Mouse (Mus musculus): ENCODE data around the gene Unc5c.

The Unc5c gene

DNA sequence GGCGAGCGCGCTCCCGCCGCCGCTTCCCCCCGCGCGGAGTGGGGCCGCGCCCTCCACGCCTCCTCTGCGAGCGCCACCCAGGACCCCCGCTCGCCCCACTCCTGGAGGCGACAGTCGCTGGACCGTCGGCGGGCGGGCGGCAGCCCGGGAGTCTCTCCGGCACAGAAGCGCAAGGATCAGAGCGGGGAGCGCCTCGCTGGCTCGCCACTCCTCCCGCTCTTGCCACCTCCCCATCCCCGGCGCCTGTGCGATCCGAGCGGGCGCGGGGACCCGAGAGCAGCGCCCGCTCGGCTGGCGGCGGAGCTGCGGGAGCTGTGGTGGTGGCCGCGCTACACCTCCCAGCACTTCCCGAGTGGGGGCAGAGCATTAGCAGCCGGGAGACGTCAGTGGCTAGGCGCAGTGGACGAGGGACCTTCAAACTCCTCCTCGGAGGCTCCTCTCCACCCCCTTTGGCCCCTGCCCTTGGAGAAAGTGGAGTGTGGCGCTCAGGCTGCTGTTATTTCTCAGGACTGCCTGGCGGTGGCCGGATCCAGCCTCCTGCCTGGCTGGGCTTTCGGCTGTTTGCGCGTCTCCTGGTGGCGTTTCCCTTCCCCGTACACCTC is at the start of gene Unc5c:
Unc5c (plus strand) TSS at position 113 of the 602 bp plus-strand sequence.
- peak; percentile 87 for DNase-seq

DNA sequence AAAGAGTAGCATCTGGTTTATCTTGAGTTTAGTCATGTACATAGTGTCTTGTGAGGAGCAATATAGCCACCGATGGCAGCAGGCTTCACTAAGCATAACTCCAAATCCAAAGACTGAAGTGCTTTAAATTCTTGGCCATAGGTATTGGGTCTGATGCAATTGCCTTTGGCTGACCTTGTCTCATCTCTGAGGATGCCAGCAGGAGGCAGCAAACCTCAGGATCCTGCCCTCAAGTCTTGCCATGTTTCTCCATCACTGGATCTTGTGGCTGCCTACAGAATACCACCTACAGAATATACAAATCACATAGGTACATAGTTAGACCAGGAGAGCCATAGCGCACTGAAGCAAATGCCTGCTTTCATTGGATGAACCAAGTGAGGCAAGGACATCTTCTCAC is 7.5 kb upstream of the Unc5c start:
- DNase-seq, result peak; percentile 39

DNA sequence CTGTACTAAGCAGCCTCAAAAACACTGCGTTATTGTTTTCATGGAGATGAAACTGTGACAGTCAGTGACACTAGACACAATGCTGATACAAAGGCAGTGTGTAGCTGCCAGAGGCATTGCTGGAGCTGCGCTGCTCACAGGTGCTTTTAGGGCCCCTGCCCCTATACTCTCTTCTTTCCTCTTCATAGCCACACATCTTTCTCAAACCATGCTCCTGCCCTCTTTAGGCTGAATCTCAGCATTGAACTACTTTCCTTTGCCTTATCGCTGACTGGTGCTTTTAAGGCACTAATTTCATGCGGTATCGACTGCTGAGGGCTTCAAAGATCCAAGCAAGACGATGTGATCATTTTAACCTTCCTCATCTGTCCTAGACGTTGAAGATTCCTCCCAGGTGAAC is 2.5 kb upstream of the Unc5c start:
- DNase-seq, result no peak

DNA sequence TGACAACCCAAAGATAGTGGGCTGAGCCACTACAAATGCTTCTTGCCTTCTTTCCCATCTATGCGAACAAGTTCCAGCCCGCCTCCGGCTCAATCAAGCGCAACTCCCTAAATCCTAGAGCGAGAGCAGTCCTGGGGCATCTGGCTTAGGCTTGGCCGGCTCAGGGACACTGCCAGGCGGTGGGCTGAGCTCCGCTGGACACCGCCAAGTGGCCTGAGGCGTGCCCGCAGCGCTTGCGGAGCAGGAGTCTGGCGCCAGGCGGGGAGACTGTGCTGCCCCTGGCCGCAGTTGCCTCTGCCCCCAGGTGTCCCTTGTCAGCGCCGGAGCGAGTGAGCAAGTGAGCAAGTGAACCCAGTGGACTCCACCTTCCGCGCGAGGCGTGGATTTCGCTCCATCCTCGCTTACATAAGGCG is 319 bp upstream of the Unc5c start:
- peak; percentile 72 for DNase-seq

DNA sequence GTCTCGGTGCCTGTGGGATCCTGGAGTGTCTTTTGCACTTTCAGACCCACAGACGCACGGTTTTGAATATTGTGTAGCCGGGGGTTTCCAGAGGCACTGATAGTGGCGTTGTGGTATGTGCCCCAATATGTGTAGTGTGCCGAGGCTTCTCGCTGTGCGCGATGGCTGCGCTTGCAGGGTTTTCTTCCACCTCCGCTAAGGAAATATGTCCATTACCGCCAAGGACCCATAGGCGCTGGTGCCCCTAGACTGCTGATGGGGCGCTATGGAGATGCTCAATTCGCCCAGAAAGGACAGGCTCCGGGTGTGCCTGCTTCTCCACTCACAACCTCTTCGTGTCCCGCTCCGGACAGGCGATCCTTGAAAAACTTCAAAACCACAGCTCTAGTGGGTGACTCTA is 1.0 kb downstream of the Unc5c start:
- peak; percentile 42 for DNase-seq

DNA sequence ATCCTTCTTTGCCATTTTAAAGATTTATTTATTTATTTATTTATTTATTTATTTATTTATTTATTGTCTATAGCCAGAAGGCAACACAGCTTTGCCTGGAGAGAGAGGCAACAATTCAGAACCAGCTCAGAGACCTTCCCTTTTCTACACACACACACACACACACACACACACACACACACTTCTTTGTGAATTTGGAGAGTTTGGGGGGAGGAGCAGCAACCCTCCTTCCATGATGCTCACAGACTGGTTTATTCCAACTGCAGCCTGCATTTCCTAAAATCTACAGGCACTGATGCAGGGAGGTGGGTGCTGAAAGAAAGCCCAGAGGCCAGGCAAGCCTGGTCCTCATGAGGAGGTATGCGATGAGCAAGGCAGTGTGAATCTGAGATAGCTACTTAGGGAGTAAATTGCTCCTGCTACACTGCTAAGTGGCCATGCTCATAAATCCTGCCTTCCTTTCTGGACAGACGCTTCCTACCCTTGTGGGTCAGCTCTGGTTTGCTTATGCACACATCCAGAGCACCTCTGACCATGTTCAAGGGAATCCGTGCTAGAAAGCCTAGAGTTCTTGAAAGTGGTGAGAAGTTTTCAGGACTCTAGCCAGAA is 1.8 kb downstream of the Unc5c start:
- no peak for DNase-seq

DNA sequence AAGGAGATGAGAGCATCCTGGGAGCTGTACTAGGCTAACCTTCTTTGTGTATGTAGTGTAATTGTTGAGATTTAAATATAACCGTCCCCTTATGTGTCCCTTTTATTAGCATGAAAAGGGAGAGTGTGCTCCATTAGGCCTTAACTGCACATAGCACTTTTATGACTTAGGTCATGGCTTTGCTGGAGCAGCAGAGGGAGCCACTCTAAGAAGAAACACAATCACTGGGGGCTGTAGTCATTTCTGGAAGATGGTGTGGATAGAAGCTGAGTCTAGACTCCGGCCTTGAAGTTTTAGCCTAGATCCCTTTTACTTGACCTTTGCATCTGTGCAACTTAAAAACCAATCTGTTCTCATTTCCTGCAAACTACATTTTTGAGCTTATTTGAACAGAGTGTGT is 4.3 kb downstream of the Unc5c start:
- DNase-seq, result peak; percentile 25

DNA sequence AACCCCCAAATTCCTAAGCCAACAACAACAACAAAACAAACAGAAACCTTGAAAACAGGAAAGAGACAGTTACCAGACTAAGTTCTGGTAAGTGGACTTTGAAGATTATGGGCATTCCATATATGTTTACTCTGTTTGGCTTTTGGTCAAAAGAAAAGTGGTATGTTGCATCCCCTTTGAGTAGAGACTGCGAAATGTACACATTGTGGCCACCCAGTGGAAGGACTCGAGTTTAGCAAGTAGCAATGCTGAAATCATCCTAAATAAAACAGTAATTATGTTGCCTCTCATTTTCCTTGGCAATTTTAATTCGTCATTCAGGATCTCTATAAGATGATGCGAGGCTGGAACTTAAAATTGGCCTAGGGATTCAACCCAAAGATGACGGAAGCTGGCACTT is 8.2 kb downstream of the Unc5c start:
- no peak for DNase-seq

DNA sequence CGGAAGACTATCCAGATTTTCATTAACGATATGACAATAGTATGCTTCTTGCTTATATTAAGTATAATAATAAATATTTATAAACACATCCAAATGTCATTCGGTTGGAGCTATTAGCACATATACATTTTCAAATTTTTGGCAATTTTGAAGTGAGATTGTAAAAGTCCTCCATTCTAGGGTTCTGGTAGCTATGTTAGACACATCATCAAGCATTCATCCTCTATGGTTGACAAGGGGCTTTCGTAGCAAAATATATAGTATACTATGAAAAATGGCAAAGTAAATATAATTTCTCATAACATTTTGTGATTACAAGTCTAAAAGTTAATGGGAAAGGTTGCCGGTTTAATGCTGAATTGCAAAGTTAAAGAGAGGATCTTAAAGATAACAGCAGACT is 10.4 kb downstream of the Unc5c start:
- DNase-seq, result no peak

DNA sequence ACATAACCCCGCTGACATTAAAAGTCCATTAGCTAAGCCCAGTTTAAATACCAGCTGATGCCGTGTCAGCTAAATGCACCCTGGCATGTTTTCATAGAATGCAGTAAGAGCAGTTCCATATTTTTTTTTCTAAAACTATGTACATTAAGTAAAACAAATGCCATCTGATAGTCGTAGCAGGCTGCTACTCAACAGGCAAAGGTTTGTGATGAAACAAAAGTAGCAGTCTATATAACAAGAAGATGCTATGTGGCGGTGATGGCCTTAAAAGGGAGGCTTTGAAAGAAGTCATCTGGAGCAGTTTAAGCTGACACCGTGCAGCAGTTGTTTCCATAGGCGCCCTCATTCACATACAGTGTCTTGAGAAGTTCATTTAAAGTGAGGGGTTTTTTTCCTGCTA is 10.9 kb downstream of the Unc5c start:
- DNase-seq, result no peak

DNA sequence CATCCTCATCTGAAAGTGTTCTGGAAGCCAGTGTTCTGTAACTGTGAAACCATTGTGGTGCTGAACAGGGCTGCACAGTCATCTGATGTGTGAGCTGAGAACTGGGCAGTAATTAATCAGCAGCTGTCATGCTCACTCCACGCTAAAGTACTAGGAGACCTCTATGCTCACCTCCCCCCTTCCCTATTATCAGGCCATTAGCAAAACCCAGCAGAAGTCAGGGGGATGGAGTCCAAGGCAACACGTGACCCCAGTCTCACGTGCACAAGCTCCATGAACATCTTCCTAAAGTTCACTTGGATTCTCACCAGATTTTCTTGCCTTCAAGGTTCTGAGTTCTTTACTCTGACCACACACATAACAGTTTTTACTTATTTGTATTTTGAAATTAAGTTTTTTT is 11.7 kb downstream of the Unc5c start:
- DNase-seq, result peak; percentile 26

DNA sequence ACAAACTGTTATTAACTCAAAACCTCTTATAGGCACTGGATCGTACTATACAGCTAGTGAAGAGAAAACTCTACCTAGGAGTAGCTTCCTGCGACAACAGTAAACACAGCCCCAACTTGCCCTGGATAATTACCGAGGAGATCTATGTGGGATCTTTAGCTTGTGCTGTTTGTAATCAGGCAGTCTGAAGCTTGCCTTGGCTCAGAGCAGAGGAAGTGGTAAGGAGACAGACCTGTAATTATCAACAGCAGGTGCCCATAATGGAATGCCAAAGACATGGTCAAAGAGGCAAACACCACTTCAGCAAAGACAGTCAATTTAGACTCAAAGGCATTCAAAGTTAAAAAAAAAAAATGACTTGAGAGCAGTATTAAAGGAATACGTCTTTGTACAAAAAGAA is 17.4 kb downstream of the Unc5c start:
- DNase-seq, result no peak

DNA sequence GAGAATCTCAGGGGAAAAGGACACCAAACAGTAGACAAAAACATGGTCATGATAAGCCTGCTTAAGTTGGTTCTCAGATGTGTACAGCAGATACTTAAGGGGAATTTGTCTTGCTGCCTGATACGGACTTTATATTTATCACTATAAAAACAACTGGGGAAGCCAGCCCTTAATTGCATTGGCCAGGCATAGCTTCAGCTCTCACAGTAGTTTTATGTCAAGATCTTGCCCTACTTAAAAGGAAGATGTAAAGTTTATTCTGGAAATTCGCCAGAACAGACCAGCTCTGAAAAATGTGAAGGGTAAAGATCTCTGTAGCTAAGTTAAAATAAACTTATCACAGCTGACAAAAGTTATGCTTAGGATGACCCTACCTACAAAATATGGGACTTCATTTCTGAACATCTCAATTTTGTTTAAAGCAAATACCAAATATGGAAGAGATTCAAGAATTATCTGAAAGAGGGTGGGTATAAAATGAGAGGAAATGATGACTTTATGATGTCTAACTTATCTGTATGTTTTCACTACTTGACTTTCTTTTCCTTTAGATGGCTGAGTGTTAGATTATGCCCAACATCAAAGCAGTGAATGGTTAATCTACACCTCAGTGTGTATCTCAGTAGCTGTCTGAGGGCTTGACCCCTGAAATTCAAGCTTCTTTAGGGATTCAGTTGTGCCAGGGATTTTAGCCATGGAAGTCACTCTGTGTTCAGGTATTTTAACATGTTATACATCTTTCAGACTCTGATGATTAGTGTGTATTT is 18.8 kb downstream of the Unc5c start:
- no peak for DNase-seq

DNA sequence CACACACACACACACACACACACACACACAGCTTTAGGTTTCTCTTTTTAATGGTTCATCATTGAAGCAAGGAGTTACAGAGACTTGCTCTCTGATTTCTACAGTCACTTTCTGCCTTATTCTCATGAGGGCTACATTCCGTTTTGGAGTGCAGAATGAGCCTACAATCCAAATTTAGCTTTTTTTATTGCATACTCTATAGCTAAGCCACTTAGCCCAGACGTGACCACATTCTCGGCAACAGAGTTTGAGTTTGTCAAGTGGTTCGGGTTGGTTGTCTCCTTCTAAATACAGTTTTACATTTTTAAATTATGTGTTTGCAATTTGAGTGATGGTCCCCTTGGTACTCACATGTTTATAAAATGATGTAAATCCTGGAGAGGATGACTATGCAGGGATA is 20.2 kb downstream of the Unc5c start:
- no peak for DNase-seq

DNA sequence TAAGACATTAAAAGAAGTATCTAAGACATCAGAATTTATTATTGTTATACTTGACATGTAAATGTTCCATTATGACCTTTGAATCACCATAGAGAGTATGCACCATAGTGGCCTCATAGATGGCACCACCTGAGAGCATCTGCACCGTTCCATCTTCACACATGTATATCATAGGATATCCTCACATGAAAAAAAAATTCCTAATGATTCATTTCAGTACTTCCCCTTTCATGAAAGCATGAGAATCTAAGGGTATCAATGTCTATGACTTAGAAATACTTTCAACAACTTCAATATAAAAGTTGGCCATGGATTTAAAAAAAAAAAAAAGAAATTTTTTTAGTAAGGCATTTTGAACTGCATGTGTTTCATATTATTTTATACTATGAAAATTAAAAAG is 25.6 kb downstream of the Unc5c start:
- no peak for DNase-seq

DNA sequence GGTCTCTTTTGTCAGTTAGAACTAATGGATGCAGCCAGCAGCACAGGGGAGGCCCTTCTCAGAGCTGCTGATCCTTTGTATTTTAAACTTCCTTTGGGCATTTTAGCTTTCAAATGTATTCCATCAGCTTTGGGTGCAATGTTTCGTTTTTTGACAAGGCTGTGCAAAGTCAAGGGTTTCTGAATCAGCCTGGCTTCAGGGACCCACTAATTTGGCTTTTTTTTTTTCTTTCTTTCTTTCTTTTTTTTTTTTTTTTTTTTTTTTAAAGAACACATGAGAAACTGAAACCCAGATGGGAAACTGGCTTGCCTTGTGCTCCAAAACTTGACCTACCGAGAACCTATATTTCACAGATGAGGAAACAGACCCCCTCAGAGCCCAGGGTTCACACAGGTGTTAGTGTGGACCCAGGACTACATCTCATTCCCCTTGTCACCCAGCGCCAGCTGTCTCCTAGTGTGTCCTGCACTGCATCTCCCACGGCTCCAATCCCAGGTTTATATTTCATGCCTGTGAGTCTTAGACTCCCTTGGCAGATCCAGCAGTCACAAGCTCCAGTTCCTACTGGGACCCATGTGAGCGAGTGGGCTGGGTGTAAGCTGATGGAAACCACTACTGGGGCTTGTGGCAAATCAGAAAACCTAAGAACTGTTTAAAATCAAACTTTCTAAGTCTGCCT is 26.4 kb downstream of the Unc5c start:
- DNase-seq, result no peak

DNA sequence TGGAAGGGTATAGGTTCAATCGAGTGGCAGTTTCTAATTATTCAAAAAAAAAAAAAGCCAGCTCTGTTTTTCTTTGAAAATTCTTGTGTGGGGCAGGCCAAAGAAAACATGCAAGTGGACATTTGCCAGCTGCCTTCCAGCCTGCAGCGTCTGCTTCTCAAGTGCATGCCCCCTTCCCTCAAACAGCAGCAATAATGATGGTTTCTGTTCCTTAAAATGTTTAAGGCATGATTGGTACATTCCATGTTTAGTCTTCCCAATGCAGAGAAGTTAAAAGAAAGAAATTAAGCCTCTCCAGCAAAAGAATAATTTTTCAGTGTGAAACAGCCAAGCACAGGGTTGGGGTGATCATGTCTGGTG is 26.9 kb downstream of the Unc5c start:
- DNase-seq, result peak; percentile 76

DNA sequence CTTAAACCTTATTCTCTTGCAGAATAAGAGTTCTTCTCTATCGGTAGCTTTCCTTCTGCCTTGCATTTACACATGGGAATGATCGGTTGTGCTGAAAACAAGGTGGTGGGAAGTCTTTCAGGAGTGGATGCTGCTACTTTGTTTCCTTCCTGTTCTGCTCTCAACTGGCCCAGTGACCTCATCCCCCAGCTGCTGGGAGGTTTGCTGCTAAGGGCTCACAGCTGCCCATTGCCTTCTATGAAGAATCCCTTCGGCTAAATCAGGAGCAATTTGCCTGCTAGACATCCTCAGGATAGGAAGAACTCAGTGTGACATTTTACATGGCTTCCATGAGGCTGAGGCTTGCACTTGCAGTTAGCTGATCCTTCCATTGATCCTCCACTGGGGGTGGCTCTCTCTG is 28.0 kb downstream of the Unc5c start:
- peak; percentile 23 for DNase-seq

DNA sequence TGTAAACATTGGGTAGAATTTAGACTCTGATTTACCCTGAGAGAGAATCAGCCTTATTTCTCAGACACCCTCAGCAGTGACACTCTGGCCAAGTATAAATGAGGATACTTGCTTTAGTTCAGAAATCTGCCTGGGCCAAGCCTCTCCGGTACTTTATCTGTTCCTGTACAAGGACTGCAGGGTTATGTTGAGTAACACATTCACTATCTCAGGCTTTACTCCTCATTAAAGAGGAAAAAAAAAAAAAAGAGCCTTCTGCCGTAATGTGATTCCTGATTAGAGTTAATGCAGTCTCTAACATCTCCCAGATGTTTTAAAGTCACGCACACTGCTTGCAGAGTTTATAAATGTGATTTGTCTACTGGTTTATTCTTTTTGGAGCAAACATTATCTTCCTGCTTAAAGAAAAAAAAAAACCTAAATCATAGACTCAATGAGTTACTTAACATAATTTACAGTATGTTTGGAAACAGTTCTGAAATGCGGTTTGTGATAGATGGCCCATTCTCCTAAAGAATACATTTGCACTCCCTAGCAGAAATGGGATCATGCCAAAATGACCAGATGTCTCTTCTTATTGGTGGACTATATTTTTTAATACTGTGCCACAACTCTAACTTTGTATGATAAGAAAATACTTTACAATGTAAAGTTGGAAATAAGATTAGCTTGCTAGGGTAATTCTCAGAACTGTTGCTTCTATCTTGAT is 33.5 kb downstream of the Unc5c start:
- no peak for DNase-seq

DNA sequence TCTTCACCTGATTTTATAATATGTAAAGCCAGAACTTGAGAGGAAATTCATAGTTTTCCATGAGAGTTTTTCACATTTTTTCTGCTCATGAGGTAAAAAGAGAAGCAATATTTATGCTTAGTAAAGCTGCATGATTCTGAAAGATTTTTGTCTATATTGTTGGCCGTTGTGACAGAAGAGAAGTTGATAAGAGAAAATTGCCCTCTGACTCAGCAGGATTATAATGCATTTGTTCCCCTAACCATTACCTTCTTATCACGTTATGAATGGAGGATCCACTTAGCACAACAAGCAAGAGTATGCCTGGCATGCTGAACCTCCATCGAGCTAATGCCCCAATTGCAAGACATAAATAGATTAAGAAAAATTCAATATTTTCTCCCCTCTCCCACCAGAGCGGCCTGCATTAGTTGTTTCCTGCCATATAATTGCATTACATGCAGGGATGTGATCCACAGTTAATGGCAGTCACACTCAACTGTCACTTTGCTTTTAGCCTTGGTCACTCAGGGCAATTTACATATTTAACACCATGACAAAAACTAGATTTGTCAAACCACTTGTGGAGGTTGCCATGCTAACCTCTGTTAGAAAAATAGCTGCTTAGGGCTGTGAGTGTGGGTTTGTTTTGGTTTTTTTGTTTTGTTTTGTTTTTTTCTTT is 37.0 kb downstream of the Unc5c start:
- no peak for DNase-seq

DNA sequence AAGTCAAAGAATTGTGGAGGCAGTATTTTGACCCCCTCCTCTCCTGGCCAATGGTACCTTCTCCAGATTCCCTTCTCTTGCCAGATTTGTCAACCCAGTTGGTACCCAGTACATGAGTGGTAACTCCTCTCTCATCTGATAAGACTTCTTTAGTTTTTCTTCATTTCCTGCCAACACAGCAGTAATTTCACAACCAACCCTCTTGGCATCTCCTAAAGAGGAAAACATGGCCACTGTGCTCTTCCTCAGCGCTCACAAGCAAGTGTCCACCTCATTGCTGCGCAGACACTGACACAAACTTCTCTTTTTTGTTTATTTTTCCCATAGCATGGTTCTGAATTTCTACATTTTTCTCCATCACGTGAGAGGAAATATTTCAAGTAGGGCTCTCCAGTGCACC is 38.3 kb downstream of the Unc5c start:
- DNase-seq, result no peak

DNA sequence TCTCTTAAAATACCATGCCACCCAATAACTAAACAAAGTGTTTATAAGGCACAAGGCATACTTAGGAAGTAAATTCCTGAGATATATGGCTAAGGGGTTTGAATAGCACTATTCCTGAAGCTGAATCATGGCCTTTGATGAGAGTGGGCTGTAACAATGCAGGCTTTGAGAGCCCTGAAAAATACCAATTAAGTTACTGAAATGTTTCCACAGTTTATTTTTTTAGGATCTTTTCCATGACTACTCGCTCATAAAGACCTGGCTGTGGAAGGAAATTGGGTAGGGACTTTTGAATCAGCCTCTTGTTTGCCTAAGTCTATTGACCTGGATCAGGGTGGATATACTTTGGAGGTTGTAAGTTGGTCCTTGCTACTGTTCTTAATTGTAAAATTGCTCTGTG is 44.8 kb downstream of the Unc5c start:
- no peak for DNase-seq
